Mouse (Mus musculus) Patski (cell line): Measurements from ENCODE around the gene 4933405L10Rik. TPM values are rescaled to one million over a fixed set of nuclear protein-coding genes. Genes with fewer than 3 reads are reported as not detected.

Experiments
- ATAC-seq: fragments of 100-300 bp; one replicate; pipeline ENCODE4 v1.8.0; 2021
- CTCF ChIA-PET: fragments of 350-600 bp; sonication (Branson Sonifier 250); formaldehyde crosslinking; loops from one replicate; lab custom pipeline; 2022; ENCODE audit warnings: inconsistent platforms; lab: Charles Lee
- POLR2A ChIA-PET: fragments of 350-600 bp; sonication (Branson Sonifier 250); formaldehyde crosslinking; loops from one replicate; lab custom pipeline; 2022; ENCODE audit warnings: antibody characterized with exemption, inconsistent platforms; lab: Charles Lee
- DNase-seq: peaks from one replicate; pipeline ENCODE4 v3.0.0-alpha.2; 2011; ENCODE audit warnings: low read depth, low spot score
- H3K27me3 ChIP-seq: fragments of 371-371 bp; one replicate; pipeline ENCODE4 v1.5.1; 2021
- CTCF ChIP-seq: fragments of 100-300 bp; IDR thresholded peaks from one replicate; pipeline ENCODE4 v1.5.1; 2021
- in situ Hi-C: fragments of 300-500 bp; cut with MboI; formaldehyde crosslinking; loops from 3 replicates; pipeline ENCODE4 v1.11.1; 2018; ENCODE audit warnings: low pct_unique_long_range_greater_than_20kb, mixed read lengths
- polyA plus RNA-seq: library from polyadenylated mRNA; unstranded; gene quantifications from one replicate; pipeline ENCODE4 v1.2.3, GENCODE M21; 2021

Gene 4933405L10Rik
- polyA plus RNA-seq, result 1.0 TPM

DNA sequence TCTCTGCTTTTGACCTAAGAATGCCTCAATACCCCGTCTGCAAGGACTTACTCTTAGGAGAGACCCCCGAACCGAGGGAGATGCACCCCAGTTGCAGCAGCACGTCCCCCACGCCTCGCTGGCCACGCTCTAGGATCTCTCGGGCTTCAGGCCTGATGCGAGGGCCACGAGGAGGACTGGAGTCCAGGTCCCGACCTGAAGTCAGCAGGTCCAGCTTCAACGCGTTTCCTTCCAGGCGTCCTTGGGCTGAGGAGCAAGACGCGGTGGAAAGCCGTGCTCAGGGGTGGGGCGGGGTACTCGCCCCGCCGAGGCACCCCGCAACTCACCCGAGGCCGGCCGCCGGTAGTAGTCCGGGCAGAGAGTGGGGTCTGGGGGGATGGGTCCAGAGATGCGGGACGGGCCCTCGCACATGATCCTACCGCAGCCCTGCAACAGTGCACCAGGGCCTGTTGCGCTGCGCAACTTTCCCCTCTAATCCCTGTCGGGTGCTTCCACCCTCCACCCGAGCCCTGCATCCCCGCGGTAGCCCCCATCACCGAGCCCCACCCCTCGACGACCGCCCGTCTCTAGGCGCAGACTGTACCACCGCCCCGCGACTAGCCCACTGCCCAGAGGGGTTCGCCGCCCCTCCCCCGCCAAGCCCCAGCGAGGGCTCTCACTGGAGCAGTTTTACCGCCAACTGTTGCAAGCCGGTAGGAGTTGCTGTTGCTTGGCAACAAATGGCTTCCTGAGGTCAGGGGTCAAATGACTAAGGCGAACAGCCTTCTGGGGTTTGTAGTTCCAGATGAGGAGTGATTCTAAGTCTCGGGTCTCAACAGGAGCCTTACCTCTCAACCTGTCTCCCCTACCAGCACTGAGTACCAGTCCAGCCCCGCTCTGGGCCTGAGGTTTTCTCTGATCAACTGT lies at the start of gene 4933405L10Rik, which contains the start of gene Enkd1:
Gene 4933405L10Rik, plus strand, starts transcription at position 158 of the 906 bp plus-strand sequence.
Gene Enkd1, minus strand, starts transcription at position 713 of the 906 bp plus-strand sequence.
- CTCF ChIA-PET, result interaction anchor here (0.9 kb wide), 1 partner anchor 63 kb away, joined by 3 read pairs; no protein-coding TSS in a partner anchor
- ATAC-seq (peak; percentile 40), DNase-seq (peak; percentile 56)
- POLR2A ChIA-PET, result no interaction called here
- in situ Hi-C loops, result no loop called here
- H3K27me3 ChIP-seq, result no peaks in the 10 kb centered on the region
- TF ChIP-seq CTCF, result no peak

DNA sequence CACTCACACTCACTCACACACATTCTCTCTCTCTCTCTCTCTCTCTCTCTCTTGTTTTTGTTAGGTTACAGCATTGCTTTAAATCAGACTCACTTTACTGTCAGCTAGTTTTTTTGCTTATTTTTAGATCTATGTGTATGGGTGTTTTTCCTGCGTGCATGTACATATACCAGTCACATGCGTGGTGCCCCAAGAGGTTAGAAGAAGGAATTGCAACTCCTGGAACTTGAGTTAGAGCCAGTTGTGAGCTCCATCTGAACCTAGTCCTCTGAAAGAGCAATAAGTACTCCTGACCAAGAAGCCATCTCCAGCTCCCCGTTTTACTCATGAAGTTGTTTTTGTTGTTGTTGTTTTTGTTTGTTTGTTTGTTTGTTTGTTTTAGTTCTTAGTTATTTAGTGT lies 46.3 kb upstream of the 4933405L10Rik start:
- no peak for DNase-seq
- in situ Hi-C loops, result no loop called here

DNA sequence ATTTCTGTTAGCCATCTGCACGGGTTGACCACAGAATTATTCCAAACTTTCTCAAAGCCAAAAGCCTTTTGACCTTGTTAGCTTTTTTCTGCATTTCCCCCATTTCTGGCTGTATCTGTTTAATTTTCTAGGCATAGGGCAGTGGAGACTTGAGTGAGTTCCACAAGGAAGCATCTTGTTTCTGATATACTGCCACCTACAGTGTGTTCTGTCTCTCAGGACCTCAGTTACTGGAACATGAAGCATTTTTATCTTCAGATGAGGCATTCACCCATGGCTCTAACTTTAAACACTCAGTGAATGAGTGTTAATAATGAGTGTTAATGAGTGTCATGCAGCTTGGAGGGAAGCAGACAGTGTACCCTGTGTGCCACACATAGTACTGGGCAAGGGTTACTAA lies 29.6 kb upstream of the 4933405L10Rik start:
- in situ Hi-C loops, result no loop called here
- TF ChIP-seq CTCF, result peak; percentile 36
- no peak for ATAC-seq
- H3K27me3 ChIP-seq, result no peaks in the 10 kb centered on the region
- ChIA-PET POLR2A (interaction anchor here (0.6 kb wide), 1 partner anchor 40 kb away, joined by 5 read pairs; no protein-coding TSS in a partner anchor), CTCF (interaction anchor here (1.4 to 2.3 kb wide), 3 partner anchors 10 to 56 kb away, joined by 4 to 7 read pairs (median 6); no protein-coding TSS in a partner anchor)
- no peak for DNase-seq

More for the DNA sequence above, 46.3 kb upstream of the 4933405L10Rik start:
- no peak for ATAC-seq
- no peaks in the 10 kb centered on the region for H3K27me3 ChIP-seq
- CTCF ChIA-PET, result interaction anchor here (1.0 to 3.0 kb wide), 7 partner anchors 10 to 397 kb away, joined by 3 to 23 read pairs (median 10); partner anchors contain the start of genes Agrp and Nfatc3
- POLR2A ChIA-PET, result interaction anchor here (1.2 kb wide), 1 partner anchor 9 kb away, joined by 3 read pairs; no protein-coding TSS in a partner anchor
- peak; percentile 65 for TF ChIP-seq CTCF

DNA sequence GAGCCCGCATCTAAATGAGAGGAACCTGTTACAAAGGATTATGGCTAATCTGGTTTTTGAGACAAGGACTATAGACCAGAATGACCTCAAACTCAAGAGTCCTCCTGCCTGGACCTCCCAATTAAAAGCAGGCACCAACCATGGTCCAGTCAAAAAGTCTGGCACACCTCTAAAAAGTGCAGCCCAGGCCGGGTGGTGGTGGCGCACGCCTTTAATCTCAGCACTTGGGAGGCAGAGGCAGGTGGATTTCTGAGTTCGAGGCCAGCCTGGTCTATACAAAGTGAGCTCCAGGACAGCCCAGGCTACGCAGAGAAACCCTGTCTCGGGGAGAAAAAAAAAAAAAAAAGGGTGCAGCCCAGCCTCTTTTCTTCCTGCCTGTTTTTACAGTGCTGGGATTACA lies 22.1 kb upstream of the 4933405L10Rik start:
- no peak for DNase-seq
- in situ Hi-C loops, result no loop called here
- no peaks in the 10 kb centered on the region for H3K27me3 ChIP-seq
- POLR2A ChIA-PET, result no interaction called here
- ATAC-seq, result no peak
- CTCF ChIA-PET, result no interaction called here
- TF ChIP-seq CTCF, result no peak

DNA sequence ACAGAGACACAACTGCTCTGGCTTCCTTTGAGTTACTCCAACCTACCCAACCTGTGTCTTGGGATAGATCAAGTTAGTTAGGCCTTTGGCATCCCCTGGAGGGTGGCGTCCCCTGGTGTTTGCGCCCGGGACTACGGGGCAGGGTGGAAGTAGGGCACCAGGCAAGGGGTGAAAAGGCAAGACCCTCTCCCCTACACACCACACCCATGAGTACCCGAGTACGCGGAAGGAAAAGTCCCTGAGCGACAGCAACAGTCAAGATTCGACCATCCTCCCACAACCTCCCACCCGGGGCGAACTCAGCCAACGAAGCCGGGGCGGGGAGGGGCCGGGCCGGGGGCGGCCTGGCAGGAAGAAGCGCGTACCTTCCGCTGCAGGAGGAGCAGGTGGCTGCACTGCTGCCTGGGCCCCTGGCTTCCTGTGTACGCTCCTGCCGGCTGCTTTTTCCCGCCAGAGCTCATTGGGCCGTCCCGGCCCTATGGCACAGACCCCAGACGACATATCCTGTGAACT lies 21.6 kb upstream of the 4933405L10Rik start, which contains the start of gene Carmil2:
Gene Carmil2, plus strand, starts transcription at position 479 of the 513 bp plus-strand sequence.
- no peaks in the 10 kb centered on the region for H3K27me3 ChIP-seq
- TF ChIP-seq CTCF, result no peak
- DNase-seq (no peak), ATAC-seq (no peak)
- POLR2A ChIA-PET, result no interaction called here
- in situ Hi-C loops, result no loop called here
- CTCF ChIA-PET, result no interaction called here

DNA sequence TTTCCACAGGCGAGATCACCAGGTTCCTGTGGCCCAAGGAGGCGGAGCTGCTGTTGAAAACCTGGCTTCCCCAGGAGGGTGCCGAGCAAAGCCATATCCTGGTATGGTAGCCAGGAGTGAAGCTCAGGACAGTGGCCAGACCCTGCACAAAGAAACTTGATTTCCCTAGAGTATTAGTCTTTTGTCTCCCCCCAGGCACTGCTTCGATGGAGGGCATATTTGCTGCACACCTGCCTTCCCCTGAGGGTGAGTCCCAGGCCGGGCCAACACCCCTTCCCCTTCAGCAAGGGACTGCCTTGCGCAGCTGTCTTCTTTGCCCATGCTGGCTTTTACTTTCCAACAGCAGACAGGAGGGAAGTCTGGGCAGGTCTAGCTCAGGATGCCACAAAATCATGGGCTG lies 20.9 kb upstream of the 4933405L10Rik start:
- no peak for TF ChIP-seq CTCF
- in situ Hi-C loops, result no loop called here

DNA sequence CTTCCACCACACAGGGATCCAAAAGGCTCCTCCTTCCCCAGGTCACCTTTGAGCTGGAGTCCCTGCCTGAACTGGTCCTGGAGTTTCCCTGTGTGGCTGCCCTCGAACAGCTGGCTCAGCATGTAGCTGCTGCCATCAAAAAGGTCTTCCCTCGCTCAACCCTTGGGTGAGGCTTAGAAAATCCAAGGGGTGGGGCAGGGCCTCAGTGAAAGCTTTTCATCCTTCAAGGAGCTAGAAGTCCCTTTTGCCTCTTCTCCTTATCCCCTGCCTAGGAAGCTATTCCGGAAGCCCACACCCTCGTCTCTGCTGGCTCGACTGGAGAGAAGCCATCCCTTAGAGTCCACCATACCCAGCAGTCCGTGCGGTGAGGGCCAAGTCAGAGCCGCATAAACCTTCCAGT lies 19.9 kb upstream of the 4933405L10Rik start:
- CTCF ChIA-PET, result interaction anchor here (0.9 to 1.2 kb wide), 2 partner anchors 9 to 61 kb away, joined by 3 to 6 read pairs; no protein-coding TSS in a partner anchor
- DNase-seq (no peak), ATAC-seq (no peak)
- no peak for TF ChIP-seq CTCF
- no peaks in the 10 kb centered on the region for H3K27me3 ChIP-seq
- in situ Hi-C loops, result no loop called here
- POLR2A ChIA-PET, result no interaction called here

More for the DNA sequence above, 20.9 kb upstream of the 4933405L10Rik start:
- no peaks in the 10 kb centered on the region for H3K27me3 ChIP-seq
- CTCF ChIA-PET, result interaction anchor here (0.9 kb wide), 1 partner anchor 60 kb away, joined by 3 read pairs; no protein-coding TSS in a partner anchor
- DNase-seq (no peak), ATAC-seq (no peak)
- POLR2A ChIA-PET, result no interaction called here

DNA sequence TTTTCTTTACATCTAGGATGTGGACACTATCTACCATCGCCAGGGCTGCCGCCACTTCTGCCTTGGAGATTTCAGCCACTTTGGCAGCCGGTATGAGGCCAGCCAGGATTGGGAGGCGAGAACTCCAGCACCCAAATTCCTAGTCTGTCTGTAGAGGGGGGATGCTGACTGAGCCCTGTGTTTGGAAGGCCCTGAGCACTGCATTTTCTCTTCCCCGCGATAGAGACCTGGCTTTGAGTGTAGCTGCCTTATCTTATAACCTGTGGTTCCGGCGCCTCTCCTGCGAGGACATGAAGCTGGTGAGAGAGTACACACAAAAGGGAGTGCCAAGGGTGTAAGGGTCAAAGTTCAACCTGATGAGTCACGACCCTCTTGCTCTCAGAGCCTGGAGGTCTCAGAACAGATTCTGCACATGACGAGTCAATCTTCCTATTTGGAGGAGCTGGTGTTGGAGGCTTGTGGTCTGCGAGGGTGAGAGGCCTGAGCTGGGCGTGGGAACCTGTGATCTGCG lies 19.2 kb upstream of the 4933405L10Rik start:
- POLR2A ChIA-PET, result interaction anchor here (0.7 to 1.4 kb wide), 2 partner anchors 17 to 166 kb away, joined by 3 read pairs; no protein-coding TSS in a partner anchor
- in situ Hi-C loops, result no loop called here
- DNase-seq (no peak), ATAC-seq (no peak)
- H3K27me3 ChIP-seq, result no peaks in the 10 kb centered on the region
- TF ChIP-seq CTCF, result no peak
- CTCF ChIA-PET, result no interaction called here

DNA sequence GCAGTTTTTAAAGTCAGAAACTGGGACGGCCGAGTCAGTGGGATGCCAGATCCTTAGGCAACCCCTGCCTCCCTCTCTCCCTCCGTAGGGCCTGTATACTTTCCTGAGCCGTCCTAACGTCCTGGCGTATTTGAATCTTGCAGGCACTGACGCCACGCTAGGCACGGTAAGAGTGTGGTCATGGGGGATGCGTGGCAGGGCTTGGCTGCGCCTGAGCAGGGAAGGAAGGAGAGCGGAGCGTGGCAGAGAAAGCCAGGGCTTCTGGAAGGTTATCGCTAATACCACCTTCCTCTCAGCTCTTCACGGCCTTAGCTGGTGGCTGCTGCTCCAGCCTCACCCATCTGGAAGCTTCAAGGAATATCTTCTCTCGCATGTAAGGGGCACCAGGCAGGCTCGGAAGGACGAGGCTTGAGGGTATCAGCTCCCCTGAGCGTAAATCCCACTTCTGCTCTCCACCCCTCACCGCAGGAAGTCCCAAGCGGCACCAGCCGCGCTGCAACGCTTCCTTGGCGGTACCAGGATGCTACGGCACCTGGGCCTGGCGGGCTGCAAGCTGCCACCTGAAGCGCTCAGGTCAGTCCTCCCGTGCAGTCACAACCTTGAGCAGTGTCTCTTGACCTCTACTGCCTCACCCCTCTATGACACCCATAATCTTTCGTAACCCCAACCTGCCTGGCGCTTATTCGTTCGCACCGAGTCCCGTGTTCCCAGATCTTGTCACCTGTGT lies 18.0 kb upstream of the 4933405L10Rik start:
- in situ Hi-C loops, result no loop called here
- ATAC-seq, result no peak
- CTCF ChIA-PET, result no interaction called here
- POLR2A ChIA-PET, result interaction anchor here (0.7 to 1.4 kb wide), 3 partner anchors 18 to 165 kb away, joined by 3 read pairs; no protein-coding TSS in a partner anchor
- DNase-seq, result no peak
- H3K27me3 ChIP-seq, result no peaks in the 10 kb centered on the region
- no peak for TF ChIP-seq CTCF

DNA sequence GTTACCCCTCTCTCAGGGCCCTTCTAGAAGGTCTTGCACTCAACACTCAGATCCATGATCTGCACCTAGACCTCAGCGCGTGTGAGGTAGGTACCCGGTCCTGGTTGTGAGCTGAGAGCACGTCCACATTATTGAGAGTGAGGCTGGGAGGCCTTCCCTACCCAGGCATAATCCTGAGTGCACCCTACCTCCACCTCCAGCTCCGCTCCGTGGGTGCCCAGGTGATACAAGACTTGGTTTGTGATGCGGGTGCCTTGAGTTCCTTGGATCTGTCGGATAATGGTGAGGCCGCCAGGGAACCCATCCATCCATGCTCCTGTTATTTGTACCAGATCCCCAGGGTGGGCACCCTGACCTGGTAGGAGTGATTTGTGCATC lies 17.5 kb upstream of the 4933405L10Rik start:
- in situ Hi-C loops, result no loop called here
- DNase-seq (no peak), ATAC-seq (no peak)
- TF ChIP-seq CTCF, result no peak
- ChIA-PET POLR2A (no interaction called here), CTCF (no interaction called here)
- H3K27me3 ChIP-seq, result no peaks in the 10 kb centered on the region
